Mouse (Mus musculus): Measurements from ENCODE around the gene Dmrta1.

GRCm38 (mm10) chr4:89679195-89679594, at the start of gene Dmrta1:
- TF ChIP-seq CTCF (conservative IDR thresholded peaks at IDR 0.05; ENCODE audit: insufficient read depth, insufficient read length, low read depth, low read length) (no peak), POLR2A (IDR thresholded peaks at IDR 0.05; ENCODE audit: low read depth, low read length) (no peak)

Measured in kidney, adult 2 months (tissue).